8 mouse cellular contexts compared by ENCODE assay signal in the genomic region with DNA sequence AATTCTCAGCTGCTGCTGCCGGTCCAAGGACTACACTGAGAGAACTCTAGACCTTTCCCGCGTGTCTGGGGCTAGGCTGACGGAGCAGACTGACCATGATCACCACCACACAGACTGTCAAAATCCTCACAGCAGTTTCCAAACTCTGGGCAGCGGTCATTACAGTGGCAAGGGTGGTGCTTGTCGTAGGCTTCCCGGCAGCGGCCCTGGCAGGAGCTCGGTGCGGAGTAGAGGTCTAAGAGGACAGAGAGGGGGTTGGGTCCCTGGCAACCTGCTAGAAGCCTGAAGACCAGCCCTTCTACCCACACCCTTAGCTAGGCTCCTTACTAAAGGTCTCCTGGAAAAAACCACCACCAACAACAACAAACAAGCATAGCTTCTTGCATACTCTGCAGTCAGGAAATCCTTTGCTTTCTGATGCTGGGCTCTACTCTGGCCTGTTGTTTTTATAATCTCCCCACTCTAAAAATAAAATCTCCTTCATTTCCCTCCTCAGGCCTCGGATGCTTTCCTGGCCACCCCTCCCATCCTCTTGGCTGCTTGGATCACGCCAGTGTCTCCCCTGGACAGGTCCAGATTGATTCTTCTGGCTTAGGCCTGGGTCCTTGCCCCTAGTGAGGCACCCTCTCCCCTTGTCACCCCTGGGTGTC. TPM values are rescaled to one million over a fixed set of nuclear protein-coding genes. Genes with fewer than 3 reads are reported as not detected.
DNase-seq lines count a peak whose midpoint lies in the region; ATAC-seq and TF ChIP-seq lines count a peak whose summit lies in the region.

No protein-coding gene starts in this region.

- H3K4me3 ChIP-seq in left cerebral cortex, adult 2 months, result no peak overlapping the region
- no peak overlapping the region for H3K4me3 ChIP-seq in embryonic facial prominence, embryonic 13.5 days
- no peak overlapping the region for H3K4me3 ChIP-seq in cerebellum, adult 2 months (replicated peaks; ENCODE audit: insufficient read depth, low read depth, low read length)
- no peak overlapping the region for H3K4me3 ChIP-seq in intestine, embryonic 15.5 days (replicated peaks)

- H3K9me3 ChIP-seq in embryonic facial prominence, embryonic 13.5 days, result no peaks in the 10 kb centered on the region
- H3K9me3 ChIP-seq in intestine, embryonic 15.5 days, result no peaks in the 10 kb centered on the region

- no peak overlapping the region for H3K4me2 ChIP-seq in embryonic facial prominence, embryonic 13.5 days
- no peak overlapping the region for H3K4me2 ChIP-seq in intestine, embryonic 15.5 days (replicated peaks)

- no peak overlapping the region for H3K9ac ChIP-seq in embryonic facial prominence, embryonic 13.5 days
- H3K9ac ChIP-seq in intestine, embryonic 15.5 days, result no peak overlapping the region

- 81% methylated on average over 12 of the region's 12 CpGs for WGBS in embryonic facial prominence, embryonic 13.5 days
- WGBS in cerebellum, adult 2 months, result 76% methylated on average over 12 of the region's 12 CpGs
- WGBS in intestine, embryonic 15.5 days, result 76% methylated on average over 12 of the region's 12 CpGs

- intact Hi-C loops in left cerebral cortex, adult 2 months (cut with DNase I), result no loop called here
- intact Hi-C loops in heart, postnatal 36 days (cut with DNase I), result no loop called here

- no peak for TF ChIP-seq CTCF in left cerebral cortex, adult 2 months (IDR thresholded peaks at IDR 0.05)
- TF ChIP-seq CTCF in cerebellum, adult 2 months (IDR thresholded peaks at IDR 0.05; ENCODE audit: borderline replicate concordance, insufficient read depth, low read depth, low read length), result no peak

- H3K27ac ChIP-seq in left cerebral cortex, adult 2 months, result peak overlapping the region; percentile 74; the same call in 1 of the 2 replicates
- H3K27ac ChIP-seq in embryonic facial prominence, embryonic 13.5 days, result 0 out of 2 replicates have a peak overlapping the region, but pooled peaks have one; percentile 3
- no peak overlapping the region for H3K27ac ChIP-seq in cerebellum, adult 2 months (ENCODE audit: insufficient read depth, low read length)
- H3K27ac ChIP-seq in intestine, embryonic 15.5 days, result no peak overlapping the region

- no peaks in the 10 kb centered on the region for H3K27me3 ChIP-seq in embryonic facial prominence, embryonic 13.5 days
- no peaks in the 10 kb centered on the region for H3K27me3 ChIP-seq in cerebellum, adult 2 months (ENCODE audit: control insufficient read depth, insufficient read depth, low read length)
- H3K27me3 ChIP-seq in intestine, embryonic 15.5 days (replicated peaks), result no peaks in the 10 kb centered on the region

- no peak for ATAC-seq in embryonic facial prominence, embryonic 13.5 days (ENCODE audit: insufficient number of reproducible peaks, insufficient read depth, low FRiP score, low TSS enrichment, low read depth)
- ATAC-seq in inflammation-experienced regulatory T-cells, adult 6 months, result no peak
- no peak for ATAC-seq in intestine, embryonic 15.5 days

- no peak for DNase-seq in left cerebral cortex, adult 2 months (ENCODE audit: extremely low spot score in 1 of 2, low spot score in 2 of 2)
- no peak for DNase-seq in left cerebral cortex, adult 11 months (ENCODE audit: low spot score)
- peak; percentile 49 to 57 for DNase-seq in heart, postnatal 36 days
- peak; percentile 54 for DNase-seq in lung, postnatal 10 days
- no peak for DNase-seq in cerebellum, adult 2 months

- H3K4me1 ChIP-seq in embryonic facial prominence, embryonic 13.5 days, result peaks cover 21% of the 10 kb centered on the region
- H3K4me1 ChIP-seq in cerebellum, adult 2 months (ENCODE audit: control insufficient read depth, insufficient read depth, low read length), result peaks cover 19% of the 10 kb centered on the region
- H3K4me1 ChIP-seq in intestine, embryonic 15.5 days (replicated peaks), result no peaks in the 10 kb centered on the region

- TF ChIP-seq POLR2A in cerebellum, adult 2 months (IDR thresholded peaks at IDR 0.05; ENCODE audit: borderline replicate concordance, insufficient read depth, low read length), result no peak

- no peaks in the 10 kb centered on the region for H3K36me3 ChIP-seq in embryonic facial prominence, embryonic 13.5 days
- no peaks in the 10 kb centered on the region for H3K36me3 ChIP-seq in intestine, embryonic 15.5 days

RNA-seq across cellular contexts. Expression of a gene that starts 11.0 kb away (rescaled TPM):
- 1 to 10 TPM; 2.8 to 4.7 TPM for total RNA-seq in left cerebral cortex, adult 2 months (2021)
- polyA plus RNA-seq in embryonic facial prominence, embryonic 13.5 days (2015; fragmentation: Nextera tagmentation; extraction: Ambion mirVana), result 1.7 and 2.8 TPM in 2 replicates
- 1 to 10 TPM; 1.3 to 2.2 TPM for total RNA-seq in heart, postnatal 36 days (2021)
- 1.7 and 1.8 TPM in 2 replicates for polyA plus RNA-seq in cerebellum, adult 2 months (2012; rRNA removed)
- polyA plus RNA-seq in inflammation-experienced regulatory T-cells, adult 6 months (2017; shearing (Covaris generic)), result not detected
- 0.09 and 0.21 TPM in 2 replicates for polyA plus RNA-seq in intestine, embryonic 15.5 days (2015; fragmentation: Nextera tagmentation; extraction: Ambion mirVana)

RNA-seq across cellular contexts. Expression of a gene that starts 14.5 kb away (rescaled TPM):
- 10 to 100 TPM; 26.6 to 28.4 TPM for total RNA-seq in left cerebral cortex, adult 2 months (2021)
- 28.6 and 28.7 TPM in 2 replicates for polyA plus RNA-seq in embryonic facial prominence, embryonic 13.5 days (2015; fragmentation: Nextera tagmentation; extraction: Ambion mirVana)
- total RNA-seq in heart, postnatal 36 days (2021), result 10 to 100 TPM; 13.1 to 15.7 TPM
- polyA plus RNA-seq in cerebellum, adult 2 months (2012; rRNA removed), result 25.3 and 26.0 TPM in 2 replicates
- 10 to 100 TPM; 17.3 to 34.2 (median 22.8) TPM for polyA plus RNA-seq in inflammation-experienced regulatory T-cells, adult 6 months (2017; shearing (Covaris generic))
- 19.8 and 24.0 TPM in 2 replicates for polyA plus RNA-seq in intestine, embryonic 15.5 days (2015; fragmentation: Nextera tagmentation; extraction: Ambion mirVana)

RNA-seq across cellular contexts. Expression of a gene that starts 47.6 kb away (rescaled TPM):
- 10 to 100 TPM; 46.5 to 50.4 TPM for total RNA-seq in left cerebral cortex, adult 2 months (2021)
- 7.1 and 9.3 TPM in 2 replicates for polyA plus RNA-seq in embryonic facial prominence, embryonic 13.5 days (2015; fragmentation: Nextera tagmentation; extraction: Ambion mirVana)
- 10 to 100 TPM; 25.4 to 27.4 TPM for total RNA-seq in heart, postnatal 36 days (2021)
- polyA plus RNA-seq in cerebellum, adult 2 months (2012; rRNA removed), result 35.0 and 36.5 TPM in 2 replicates
- polyA plus RNA-seq in inflammation-experienced regulatory T-cells, adult 6 months (2017; shearing (Covaris generic)), result not detected
- 6.9 and 7.8 TPM in 2 replicates for polyA plus RNA-seq in intestine, embryonic 15.5 days (2015; fragmentation: Nextera tagmentation; extraction: Ambion mirVana)

RNA-seq across cellular contexts. Expression of a gene that starts 58.2 kb away (rescaled TPM):
- 100 to 1,000 TPM; 157 to 161 TPM for total RNA-seq in left cerebral cortex, adult 2 months (2021)
- polyA plus RNA-seq in embryonic facial prominence, embryonic 13.5 days (2015; fragmentation: Nextera tagmentation; extraction: Ambion mirVana), result 34.7 and 41.9 TPM in 2 replicates
- total RNA-seq in heart, postnatal 36 days (2021), result 10 to 100 TPM; 73.3 to 84.1 TPM
- polyA plus RNA-seq in cerebellum, adult 2 months (2012; rRNA removed), result 129 and 133 TPM in 2 replicates
- polyA plus RNA-seq in inflammation-experienced regulatory T-cells, adult 6 months (2017; shearing (Covaris generic)), result 10 to 100 TPM; 30.1 to 34.1 (median 30.8) TPM
- 23.9 and 25.1 TPM in 2 replicates for polyA plus RNA-seq in intestine, embryonic 15.5 days (2015; fragmentation: Nextera tagmentation; extraction: Ambion mirVana)

Comparison
In these comparisons a context has a peak if more than half of its experiments do, and no peak if none do; other contexts are left out.
1. DNase-seq: peak in heart, postnatal 36 days (2 of 2) and lung, postnatal 10 days (single experiment); none in left cerebral cortex, adult 2 months (0 of 2), left cerebral cortex, adult 11 months (single experiment) and cerebellum, adult 2 months (0 of 2).
2. H3K27ac ChIP-seq: peak in left cerebral cortex, adult 2 months (single experiment) and embryonic facial prominence, embryonic 13.5 days (single experiment); none in cerebellum, adult 2 months (single experiment) and intestine, embryonic 15.5 days (single experiment).